Mouse (Mus musculus) embryonic facial prominence, embryonic 12.5 days (tissue): ENCODE data around the gene Vegfc. TPM values are rescaled to one million over a fixed set of nuclear protein-coding genes. Genes with fewer than 3 reads are reported as not detected.

ENCODE experiments used
- ATAC-seq: fragments of 200-750 bp; cut with Nextera tagmentation; 2 replicates; pipeline ENCODE4 v1.8.0; 2017; ENCODE audit not compliant: insufficient number of reproducible peaks, insufficient read depth, low FRiP score, low TSS enrichment
- H3K27ac ChIP-seq: fragments of 300-500 bp; sonication (generic); 2 replicates; pipeline ENCODE4 v1.5.1; 2016; ENCODE audit warnings: mild to moderate bottlenecking
- H3K27me3 ChIP-seq: fragments of 300-500 bp; sonication (generic); 2 replicates; pipeline ENCODE4 v1.6.1; 2016; ENCODE audit warnings: mild to moderate bottlenecking, moderate library complexity
- H3K36me3 ChIP-seq: fragments of 300-500 bp; sonication (generic); 2 replicates; pipeline ENCODE4 v1.6.1; 2016; ENCODE audit warnings: mild to moderate bottlenecking
- H3K4me1 ChIP-seq: fragments of 300-500 bp; sonication (generic); 2 replicates; pipeline ENCODE4 v1.6.1; 2016
- H3K4me2 ChIP-seq: fragments of 300-500 bp; sonication (generic); replicated peaks from 2 replicates; pipeline ENCODE4 v1.6.1; 2016; ENCODE audit warnings: mild to moderate bottlenecking, moderate library complexity
- H3K4me3 ChIP-seq: fragments of 300-500 bp; sonication (generic); 2 replicates; pipeline ENCODE4 v1.5.1; 2016; ENCODE audit warnings: mild to moderate bottlenecking
- H3K9ac ChIP-seq: fragments of 300-500 bp; sonication (generic); 2 replicates; pipeline ENCODE4 v1.6.1; 2016; ENCODE audit warnings: mild to moderate bottlenecking, moderate library complexity
- H3K9me3 ChIP-seq: fragments of 300-500 bp; sonication (generic); 2 replicates; pipeline ENCODE4 v1.6.1; 2016; ENCODE audit warnings: mild to moderate bottlenecking, moderate library complexity
- WGBS: fragments of 180-500 bp; shearing (Covaris S2); methylation state at CpG from one replicate; pipeline ENCODE4 v1.1.7; 2016; 5-methylcytosine and 5-hydroxymethylcytosine counted together
- polyA plus RNA-seq: library from polyadenylated mRNA; unstranded; fragments of >200 nt; fragmentation: Nextera tagmentation; extraction: Ambion mirVana; gene quantifications from 2 replicates; pipeline ENCODE4 v1.2.1, GENCODE M21; 2016

Gene Vegfc
- polyA plus RNA-seq, 1 experiment from 2014 or later, result 11.7 TPM

DNA sequence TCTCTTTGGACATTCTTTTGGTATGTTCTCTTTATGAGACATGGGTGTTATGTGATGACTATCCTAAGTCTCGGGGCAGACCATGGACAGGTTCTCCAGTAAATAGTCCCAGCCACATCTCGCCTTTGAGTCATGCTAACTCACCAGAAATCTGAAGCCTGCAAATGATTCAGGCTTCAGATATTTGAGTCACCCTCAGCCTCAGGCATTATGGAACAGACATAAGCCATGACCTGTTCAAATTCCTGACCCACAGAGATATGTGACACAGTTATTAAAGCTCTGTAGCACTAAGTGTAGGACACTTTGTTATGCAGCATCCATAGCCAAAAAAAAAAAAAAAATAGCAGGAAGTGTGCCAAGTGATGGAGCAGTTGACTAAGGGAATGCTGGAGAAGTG, 138.8 kb downstream of the Vegfc start:
- no peaks in the 10 kb centered on the region for H3K4me1 ChIP-seq
- no peaks in the 10 kb centered on the region for H3K36me3 ChIP-seq
- no peaks in the 10 kb centered on the region for H3K27me3 ChIP-seq
- no peak overlapping the region for H3K4me2 ChIP-seq
- no peak overlapping the region for H3K4me3 ChIP-seq
- no peak for ATAC-seq
- no peak overlapping the region for H3K27ac ChIP-seq
- WGBS, result 53% methylated on average over 2 of the region's 2 CpGs
- no peak overlapping the region for H3K9ac ChIP-seq
- no peaks in the 10 kb centered on the region for H3K9me3 ChIP-seq

DNA sequence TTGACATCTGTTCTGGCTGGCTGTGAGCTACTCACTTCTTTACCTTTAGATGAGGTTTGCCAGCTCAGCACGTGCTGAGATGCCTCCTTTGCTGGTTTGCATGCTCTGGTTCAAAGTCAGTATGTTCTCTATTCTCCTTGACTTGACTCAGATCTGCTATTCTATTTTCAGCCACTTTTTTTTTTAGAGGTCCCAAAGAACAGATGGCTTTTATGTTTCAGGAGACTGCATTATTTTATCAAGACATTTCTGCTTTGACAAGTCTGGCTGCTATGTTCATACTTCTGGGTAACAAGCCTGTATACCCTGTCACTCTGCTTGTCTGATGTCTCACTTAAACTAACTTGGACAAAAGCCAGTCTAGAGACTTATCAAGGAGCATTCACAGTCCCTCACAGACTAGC, 151.4 kb downstream of the Vegfc start:
- Histone ChIP-seq H3K4me2 (no peak overlapping the region), H3K27me3 (no peaks in the 10 kb centered on the region), H3K4me3 (no peak overlapping the region), H3K9ac (no peak overlapping the region), H3K27ac (no peak overlapping the region), H3K4me1 (no peaks in the 10 kb centered on the region), H3K9me3 (no peaks in the 10 kb centered on the region), H3K36me3 (no peaks in the 10 kb centered on the region)
- ATAC-seq, result no peak
- 55% methylated on average over 1 of the region's 1 CpGs for WGBS

DNA sequence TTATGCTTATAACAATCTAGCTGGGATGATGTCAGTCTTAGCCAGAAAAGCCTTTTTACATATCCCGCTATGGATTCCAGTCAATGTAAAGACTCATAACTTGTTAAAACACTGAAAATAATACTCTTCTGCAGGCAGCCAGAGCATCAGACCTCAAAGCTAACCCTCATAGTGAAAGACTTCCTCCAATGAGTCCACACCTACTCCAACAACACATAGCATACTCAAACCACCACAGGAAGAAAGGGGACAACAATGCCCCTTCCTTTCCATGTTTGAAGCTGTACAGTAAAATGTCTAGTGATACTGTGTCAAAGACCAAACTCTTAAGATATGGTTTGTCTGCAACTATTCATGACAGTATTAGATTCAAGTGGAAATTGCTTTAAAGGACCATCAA, 153.2 kb downstream of the Vegfc start:
- no peak for ATAC-seq
- WGBS, result 95% methylated on average over 1 of the region's 1 CpGs
- Histone ChIP-seq H3K9ac (no peak overlapping the region), H3K4me2 (no peak overlapping the region), H3K36me3 (no peaks in the 10 kb centered on the region), H3K27me3 (no peaks in the 10 kb centered on the region), H3K27ac (no peak overlapping the region), H3K4me3 (no peak overlapping the region), H3K4me1 (no peaks in the 10 kb centered on the region), H3K9me3 (no peaks in the 10 kb centered on the region)

DNA sequence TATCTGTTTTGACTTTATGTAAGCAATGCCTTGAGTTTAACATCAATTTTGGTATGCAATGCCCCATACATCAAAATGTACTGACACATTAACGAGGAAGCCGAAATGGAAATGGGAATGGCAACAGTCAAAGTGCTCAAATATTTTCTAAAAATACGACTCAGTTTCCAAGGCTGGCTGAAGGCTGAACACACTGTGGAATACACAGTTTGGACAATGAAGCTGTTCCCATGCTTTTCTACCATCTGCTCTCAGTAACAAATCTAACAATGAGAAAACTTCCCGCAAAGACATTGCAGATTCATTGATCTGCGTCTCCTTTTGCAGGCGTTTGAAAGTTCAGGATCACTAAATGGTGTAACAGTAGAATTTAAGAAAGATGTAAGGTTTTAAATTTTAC, 155.9 kb downstream of the Vegfc start:
- H3K27ac ChIP-seq, result no peak overlapping the region
- no peaks in the 10 kb centered on the region for H3K4me1 ChIP-seq
- ATAC-seq, result no peak
- H3K27me3 ChIP-seq, result no peaks in the 10 kb centered on the region
- no peaks in the 10 kb centered on the region for H3K36me3 ChIP-seq
- no peak overlapping the region for H3K9ac ChIP-seq
- no peak overlapping the region for H3K4me3 ChIP-seq
- H3K4me2 ChIP-seq, result no peak overlapping the region
- no peaks in the 10 kb centered on the region for H3K9me3 ChIP-seq
- WGBS, result 87% methylated on average over 6 of the region's 6 CpGs
